Mouse (Mus musculus) hindbrain, embryonic 14.5 days (tissue): ENCODE measurements at regions not wholly inside any gene's neighbourhood (a gene's known extent, or its start where the extent isn't known, plus 50 kb on each side); places are given as distances from the start of the nearest gene placed in this dataset.

Experiments
- ATAC-seq: fragments of 200-750 bp; cut with Nextera tagmentation; 2 replicates; pipeline ENCODE4 v1.8.0; 2017; ENCODE audit warnings: moderate number of reproducible peaks, mild to moderate bottlenecking, moderate TSS enrichment, moderate library complexity; ENCODE audit not compliant: low FRiP score
- DNase-seq: peaks from one replicate; pipeline ENCODE4 v3.0.0-alpha.2; 2015; ENCODE audit warnings: low spot score
- H3K27ac ChIP-seq: fragments of 300-500 bp; sonication (generic); 2 replicates; pipeline ENCODE4 v1.5.1; 2014; ENCODE audit warnings: mild to moderate bottlenecking, moderate library complexity
- H3K27me3 ChIP-seq: fragments of 300-500 bp; sonication (generic); 2 replicates; pipeline ENCODE4 v1.6.1; 2014; ENCODE audit warnings: mild to moderate bottlenecking, low read length, mixed read lengths; ENCODE audit not compliant: control insufficient read depth, insufficient read depth
- H3K36me3 ChIP-seq: fragments of 300-500 bp; sonication (generic); replicated peaks from 2 replicates; pipeline ENCODE4 v1.6.1; 2014; ENCODE audit not compliant: control insufficient read depth, insufficient read depth
- H3K4me1 ChIP-seq: fragments of 300-500 bp; sonication (generic); replicated peaks from 2 replicates; pipeline ENCODE4 v1.6.1; 2014; ENCODE audit warnings: antibody characterized with exemption, low read length, mixed read lengths; ENCODE audit not compliant: control insufficient read depth, insufficient read depth
- H3K4me2 ChIP-seq: fragments of 300-500 bp; sonication (generic); replicated peaks from 2 replicates; pipeline ENCODE4 v1.6.1; 2014; ENCODE audit warnings: mild to moderate bottlenecking, moderate library complexity
- H3K4me3 ChIP-seq: fragments of 300-500 bp; sonication (generic); replicated peaks from 2 replicates; pipeline ENCODE4 v1.5.1; 2014; ENCODE audit warnings: mild to moderate bottlenecking, low read length
- H3K9ac ChIP-seq: fragments of 300-500 bp; sonication (generic); 2 replicates; pipeline ENCODE4 v1.6.1; 2014
- H3K9me3 ChIP-seq: fragments of 300-500 bp; sonication (generic); 2 replicates; pipeline ENCODE4 v1.6.1; 2016; ENCODE audit warnings: low read length; ENCODE audit not compliant: control insufficient read depth
- WGBS: fragments of 180-500 bp; shearing (Covaris S2); extraction: QIAGEN DNeasy Blood & Tissue Kit; methylation state at CpG from one replicate; pipeline ENCODE4 v1.1.7; 2014; 5-methylcytosine and 5-hydroxymethylcytosine counted together

DNA sequence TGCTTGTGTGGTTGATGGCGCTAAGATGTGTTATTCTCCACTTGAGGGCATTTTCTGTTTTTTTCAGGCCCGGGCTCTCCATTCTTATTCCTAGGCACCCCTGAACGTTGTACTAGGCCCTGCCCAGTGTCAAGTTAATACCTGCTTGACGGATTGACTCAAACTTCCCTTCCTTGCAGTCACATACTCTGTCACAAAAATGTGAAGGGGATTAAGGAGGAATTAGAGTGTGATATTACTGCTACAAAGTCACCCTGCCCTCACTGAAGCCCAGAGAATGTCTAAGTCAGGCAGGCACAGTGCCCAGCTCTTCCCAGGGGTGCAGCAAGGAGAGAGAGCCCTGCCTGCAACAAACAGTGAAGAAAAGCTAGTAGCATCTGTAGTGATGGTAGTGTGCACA is 147.9 kb upstream of the Camk1g start:
- H3K9me3 ChIP-seq: no peaks in the 10 kb centered on the region
- DNase-seq (no peak), ATAC-seq (no peak)
- no peak overlapping the region for H3K4me2 ChIP-seq
- no peaks in the 10 kb centered on the region for H3K4me1 ChIP-seq
- no peak overlapping the region for H3K4me3 ChIP-seq
- H3K9ac ChIP-seq: no peak overlapping the region
- no peaks in the 10 kb centered on the region for H3K27me3 ChIP-seq
- H3K36me3 ChIP-seq: no peaks in the 10 kb centered on the region
- no peak overlapping the region for H3K27ac ChIP-seq
- 73% methylated on average over 4 of the region's 4 CpGs for WGBS

DNA sequence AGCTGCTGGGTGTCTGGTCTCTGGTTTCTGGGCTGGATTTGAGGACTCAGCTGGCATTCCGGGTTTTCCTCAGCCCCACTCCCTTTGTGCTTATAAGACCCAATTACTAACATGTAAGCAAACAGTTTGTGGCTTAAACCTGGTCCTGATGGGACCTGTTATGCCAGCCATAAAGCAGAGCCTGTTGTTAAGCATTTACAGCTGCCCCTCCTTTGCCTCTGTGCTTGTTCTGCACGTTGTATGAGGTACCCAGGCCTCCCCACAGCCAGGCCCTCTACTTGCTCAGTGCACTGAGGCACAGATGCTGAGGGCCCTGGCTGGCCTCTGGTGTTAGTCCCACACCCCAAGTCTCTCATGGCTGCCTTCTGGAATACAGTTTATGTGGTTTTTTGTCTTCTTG is 147.2 kb upstream of the Camk1g start:
- H3K4me3 ChIP-seq: no peak overlapping the region

DNA sequence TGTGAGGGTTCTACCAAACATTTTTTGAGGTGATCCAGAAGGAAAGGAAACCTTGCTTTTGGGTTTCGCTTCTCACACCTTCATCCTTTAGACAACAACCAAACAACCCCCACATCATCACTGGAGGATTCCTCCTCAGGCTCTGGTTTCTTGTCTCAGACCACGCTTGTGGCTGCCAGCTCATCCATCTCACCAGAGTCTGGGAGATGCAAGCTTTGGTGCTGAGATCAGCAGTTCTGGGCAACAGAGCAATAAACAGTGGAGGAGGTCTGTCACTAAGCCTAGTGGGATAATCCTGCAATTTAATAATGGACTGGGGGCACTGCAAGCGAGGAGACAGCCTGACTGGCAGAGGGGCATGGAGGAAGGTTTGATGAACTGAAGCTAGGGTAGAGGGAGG is 146.3 kb upstream of the Camk1g start:
- DNase-seq (no peak), ATAC-seq (no peak)
- Histone ChIP-seq H3K36me3 (no peaks in the 10 kb centered on the region), H3K27ac (no peak overlapping the region), H3K27me3 (no peaks in the 10 kb centered on the region), H3K9ac (no peak overlapping the region), H3K4me3 (no peak overlapping the region), H3K9me3 (no peaks in the 10 kb centered on the region), H3K4me2 (no peak overlapping the region), H3K4me1 (no peaks in the 10 kb centered on the region)
- WGBS: 67% methylated on average over 3 of the region's 3 CpGs

More for the DNA sequence above, 147.2 kb upstream of the Camk1g start:
- Histone ChIP-seq H3K4me1 (no peaks in the 10 kb centered on the region), H3K27ac (no peak overlapping the region), H3K9ac (no peak overlapping the region), H3K27me3 (no peaks in the 10 kb centered on the region), H3K9me3 (no peaks in the 10 kb centered on the region), H3K36me3 (no peaks in the 10 kb centered on the region), H3K4me2 (no peak overlapping the region)
- ATAC-seq (no peak), DNase-seq (no peak)
- 65% methylated on average over 2 of the region's 2 CpGs for WGBS

DNA sequence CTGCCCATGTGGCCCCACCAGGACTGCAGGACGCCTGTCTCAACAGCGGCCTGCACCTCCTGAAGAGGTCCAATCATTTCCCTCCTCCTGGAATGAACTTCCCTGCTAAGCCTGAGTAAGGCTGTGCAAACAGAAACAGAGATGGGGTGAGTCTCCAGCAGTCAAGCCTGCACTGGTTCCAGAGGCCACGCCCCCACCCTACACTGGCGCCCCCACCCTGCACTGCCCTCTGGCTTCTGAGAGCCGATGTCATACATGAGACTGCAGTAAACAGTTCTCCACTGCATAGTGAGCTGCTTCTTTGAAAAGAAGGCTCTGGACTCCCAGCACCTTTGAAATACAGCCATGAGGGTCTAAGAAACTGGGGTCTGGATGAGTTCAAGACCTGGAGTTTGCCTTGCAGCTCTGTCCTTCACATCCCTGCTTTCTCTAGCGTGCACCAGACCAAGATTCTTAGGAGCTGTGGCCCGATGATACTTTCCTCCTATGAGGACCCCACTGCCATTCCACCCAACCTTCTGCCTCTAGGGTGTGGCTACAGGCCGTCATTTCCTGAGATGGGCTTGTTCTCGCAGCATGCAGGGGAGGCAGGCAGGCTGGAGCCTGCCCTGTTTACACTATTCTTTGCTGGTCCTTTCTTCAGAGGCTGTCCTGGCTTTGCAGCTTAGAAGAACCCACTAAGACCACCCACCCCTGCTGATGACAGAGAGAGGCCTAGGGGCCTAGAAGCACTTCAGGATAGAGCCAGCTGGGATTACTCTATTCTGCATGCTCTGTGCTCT is 144.0 kb upstream of the Camk1g start:
- no peak overlapping the region for H3K9ac ChIP-seq
- H3K9me3 ChIP-seq: no peaks in the 10 kb centered on the region
- no peaks in the 10 kb centered on the region for H3K27me3 ChIP-seq
- DNase-seq (no peak), ATAC-seq (peak; percentile 48; the same call in 1 of the 2 replicates)
- no peak overlapping the region for H3K4me3 ChIP-seq
- H3K4me2 ChIP-seq: no peak overlapping the region
- no peaks in the 10 kb centered on the region for H3K36me3 ChIP-seq
- no peak overlapping the region for H3K27ac ChIP-seq
- H3K4me1 ChIP-seq: no peaks in the 10 kb centered on the region
- 51% methylated on average over 9 of the region's 9 CpGs for WGBS

DNA sequence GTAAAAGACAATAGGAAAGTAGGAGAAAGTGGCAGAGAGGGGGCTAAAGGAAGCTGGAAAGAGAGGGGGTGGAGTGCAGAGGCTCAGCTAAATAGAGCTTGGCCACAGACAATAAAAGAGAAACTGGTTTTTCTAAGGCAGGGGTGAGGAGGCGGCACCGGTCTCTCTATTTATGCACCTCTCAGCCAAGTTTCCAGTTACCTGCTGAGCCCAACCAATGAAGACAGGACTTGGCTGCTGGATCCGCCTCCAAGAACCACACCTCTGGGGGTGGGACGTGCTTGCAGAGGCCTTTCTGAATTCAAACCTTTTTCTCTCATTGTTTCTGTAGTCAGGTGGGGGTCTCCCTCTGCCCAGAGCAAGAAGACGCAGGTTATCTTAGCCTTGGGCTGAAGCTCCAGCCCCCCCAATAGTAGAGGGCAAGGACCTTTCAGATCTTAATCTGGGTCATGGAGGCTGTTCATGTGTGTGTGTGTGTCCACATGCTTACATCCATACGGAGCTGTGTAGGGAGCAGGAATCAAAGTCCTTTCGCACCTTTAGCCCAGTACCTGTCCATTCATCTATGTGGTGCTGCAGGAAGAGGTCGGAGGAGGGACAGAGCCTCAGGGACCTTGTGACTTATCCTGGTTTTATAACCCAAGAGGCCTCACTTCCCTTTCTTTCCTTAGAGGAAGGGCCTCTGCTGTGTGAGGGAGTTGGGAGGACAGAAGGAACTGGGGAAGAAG is 140.1 kb upstream of the Camk1g start:
- Histone ChIP-seq H3K36me3 (no peaks in the 10 kb centered on the region), H3K4me1 (no peaks in the 10 kb centered on the region), H3K4me3 (no peak overlapping the region), H3K27ac (no peak overlapping the region), H3K9ac (no peak overlapping the region), H3K9me3 (no peaks in the 10 kb centered on the region), H3K4me2 (no peak overlapping the region), H3K27me3 (no peaks in the 10 kb centered on the region)
- no peak for ATAC-seq
- 34% methylated on average over 8 of the region's 8 CpGs for WGBS
- DNase-seq: no peak

DNA sequence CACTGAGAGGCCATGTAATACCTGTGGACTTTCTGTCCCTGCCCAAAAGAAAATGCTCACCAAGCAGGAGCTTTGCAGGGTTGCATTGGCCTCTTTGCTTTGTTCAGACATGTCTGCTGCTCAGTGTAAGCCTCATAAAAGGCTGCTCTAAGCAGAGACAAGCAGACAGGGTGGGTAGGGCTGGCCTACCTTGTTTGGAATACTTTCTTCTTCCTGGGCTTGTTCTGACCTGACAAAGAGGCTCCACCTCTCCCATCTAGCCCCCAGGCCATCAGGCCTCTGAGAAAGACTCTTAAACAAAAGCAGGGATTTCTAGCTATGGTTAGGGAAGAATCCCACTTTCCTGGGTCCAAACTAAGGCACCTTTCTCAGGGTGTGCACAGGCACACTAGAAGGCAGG is 138.2 kb upstream of the Camk1g start:
- no peak for DNase-seq
- no peaks in the 10 kb centered on the region for H3K27me3 ChIP-seq
- no peak for ATAC-seq
- no peak overlapping the region for H3K27ac ChIP-seq
- H3K9me3 ChIP-seq: no peaks in the 10 kb centered on the region
- no peak overlapping the region for H3K4me3 ChIP-seq
- no peaks in the 10 kb centered on the region for H3K4me1 ChIP-seq
- no peaks in the 10 kb centered on the region for H3K36me3 ChIP-seq
- H3K4me2 ChIP-seq: no peak overlapping the region
- H3K9ac ChIP-seq: no peak overlapping the region

DNA sequence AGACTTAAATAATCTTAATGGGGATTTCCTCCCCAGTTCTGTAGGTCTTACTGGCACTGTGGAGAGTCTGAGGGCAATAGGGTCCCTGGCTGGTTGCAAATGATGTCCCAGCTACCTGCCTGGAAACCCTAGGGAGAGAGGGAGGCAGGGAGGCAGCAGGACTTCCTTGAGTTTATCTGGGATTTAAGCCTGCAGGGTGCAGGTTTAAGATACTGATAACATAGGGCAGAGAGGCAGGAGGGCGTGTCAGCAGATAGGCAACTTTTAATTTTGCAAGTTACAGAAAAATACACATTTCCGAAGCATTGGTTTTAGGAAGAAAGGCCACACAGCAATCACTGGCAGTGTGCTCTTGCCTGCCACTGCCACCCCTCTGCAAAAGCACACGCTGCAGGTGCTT is 136.9 kb upstream of the Camk1g start:
- no peaks in the 10 kb centered on the region for H3K4me1 ChIP-seq
- 78% methylated on average over 3 of the region's 3 CpGs for WGBS
- DNase-seq (no peak), ATAC-seq (no peak)
- no peaks in the 10 kb centered on the region for H3K27me3 ChIP-seq
- H3K36me3 ChIP-seq: no peaks in the 10 kb centered on the region
- H3K27ac ChIP-seq: no peak overlapping the region
- no peak overlapping the region for H3K4me2 ChIP-seq
- no peak overlapping the region for H3K4me3 ChIP-seq
- no peak overlapping the region for H3K9ac ChIP-seq
- H3K9me3 ChIP-seq: no peaks in the 10 kb centered on the region

DNA sequence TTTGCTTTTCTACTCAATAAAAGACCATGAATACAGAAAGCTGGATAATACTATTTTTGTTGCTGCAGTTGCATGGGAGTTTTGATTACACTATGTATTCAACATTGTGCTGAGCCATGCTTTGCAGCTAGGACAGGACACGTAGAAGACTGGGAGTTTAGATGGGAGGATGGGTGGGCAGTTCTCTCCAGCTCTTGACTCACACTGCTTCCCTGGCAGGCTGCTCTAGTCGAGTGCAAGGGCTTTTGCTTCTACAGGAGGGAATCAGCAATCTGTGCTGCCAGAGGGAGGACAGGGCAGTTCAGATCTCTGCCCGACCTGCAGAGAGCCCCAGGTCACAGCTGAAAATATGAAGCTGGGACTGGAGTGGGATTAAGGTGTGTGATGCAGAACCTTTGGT is 135.3 kb upstream of the Camk1g start:
- H3K4me2 ChIP-seq: no peak overlapping the region
- no peak overlapping the region for H3K9ac ChIP-seq
- WGBS: 36% methylated on average over 3 of the region's 3 CpGs
- H3K36me3 ChIP-seq: no peaks in the 10 kb centered on the region
- ATAC-seq (no peak), DNase-seq (no peak)
- no peaks in the 10 kb centered on the region for H3K27me3 ChIP-seq
- H3K4me3 ChIP-seq: no peak overlapping the region
- no peaks in the 10 kb centered on the region for H3K9me3 ChIP-seq
- H3K4me1 ChIP-seq: no peaks in the 10 kb centered on the region
- no peak overlapping the region for H3K27ac ChIP-seq

DNA sequence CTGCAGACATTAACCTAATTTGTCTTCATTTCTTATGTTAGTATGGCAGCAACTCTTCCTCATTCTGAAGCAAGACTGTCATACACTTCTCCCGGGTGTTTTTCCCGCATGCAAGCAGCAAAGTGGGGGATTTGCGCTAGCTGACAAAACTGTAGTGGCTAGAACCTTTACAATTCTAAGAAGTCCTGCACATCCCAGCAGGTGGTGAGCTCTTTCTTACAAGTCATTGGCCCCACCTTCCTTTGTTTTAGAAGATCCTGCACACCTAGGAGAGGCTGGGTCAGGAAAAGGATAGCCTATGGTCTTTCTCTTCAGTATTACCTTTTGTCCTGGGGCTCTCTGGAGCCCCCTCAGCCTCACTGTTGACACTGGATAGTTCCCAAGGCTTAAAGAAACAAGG is 134.5 kb upstream of the Camk1g start:
- ATAC-seq: no peak
- Histone ChIP-seq H3K27ac (no peak overlapping the region), H3K36me3 (no peaks in the 10 kb centered on the region), H3K4me1 (no peaks in the 10 kb centered on the region), H3K4me2 (no peak overlapping the region), H3K9me3 (no peaks in the 10 kb centered on the region), H3K27me3 (no peaks in the 10 kb centered on the region), H3K4me3 (no peak overlapping the region), H3K9ac (no peak overlapping the region)
- no peak for DNase-seq
- 56% methylated on average over 3 of the region's 3 CpGs for WGBS
